Mouse (Mus musculus) kidney, adult 2 months (tissue): ENCODE measurements at regions not wholly inside any gene's neighbourhood (a gene's known extent, or its start where the extent isn't known, plus 50 kb on each side); places are given as distances from the start of the nearest gene placed in this dataset.

Experiments used
- CTCF ChIP-seq: fragments of 200-500 bp; conservative IDR thresholded peaks from 2 replicates; pipeline ENCODE4 v1.5.1; 2011; ENCODE audit warnings: low read depth, mild to moderate bottlenecking, control low read depth, low read length, moderate library complexity, mixed read lengths; ENCODE audit not compliant: insufficient read depth, insufficient read length
- POLR2A ChIP-seq: fragments of 200-500 bp; IDR thresholded peaks from one replicate; pipeline ENCODE4 v1.6.1; 2011; ENCODE audit warnings: low read depth, low read length, control low read depth

DNA sequence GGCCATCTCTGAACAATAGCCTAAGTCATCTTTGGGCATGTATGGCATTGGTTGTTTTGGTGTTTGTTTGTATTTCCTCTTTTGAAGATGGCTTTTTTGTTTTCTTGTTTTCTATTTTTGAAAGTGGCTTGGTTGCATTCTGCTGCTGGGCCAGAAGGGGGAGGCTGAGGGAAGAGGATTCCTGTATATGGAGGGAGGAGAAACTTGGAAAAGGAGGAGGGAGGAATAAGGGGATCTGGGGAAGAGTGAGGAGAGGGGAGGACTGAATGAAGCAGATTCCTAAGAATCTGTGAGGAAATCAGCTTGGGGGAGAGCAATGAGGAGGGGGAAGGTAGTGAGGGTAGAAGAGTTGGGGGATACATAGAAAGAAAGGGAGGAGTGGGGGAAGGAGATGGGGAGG is 290.0 kb upstream of the Zfp703 start:
- TF ChIP-seq CTCF: peak; percentile 54
- TF ChIP-seq POLR2A: no peak
